Mouse (Mus musculus): Measurements from ENCODE around the gene Nkain4. TPM values are rescaled to one million over a fixed set of nuclear protein-coding genes. Genes with fewer than 3 reads are reported as not detected.
A peak's percentile ranks its signal among the peaks of the same experiment; 100 is the strongest.

The Nkain4 gene
- 50.8 and 64.3 TPM in 2 replicates for polyA plus RNA-seq (2015; fragmentation: Nextera tagmentation; extraction: Ambion mirVana)

DNA sequence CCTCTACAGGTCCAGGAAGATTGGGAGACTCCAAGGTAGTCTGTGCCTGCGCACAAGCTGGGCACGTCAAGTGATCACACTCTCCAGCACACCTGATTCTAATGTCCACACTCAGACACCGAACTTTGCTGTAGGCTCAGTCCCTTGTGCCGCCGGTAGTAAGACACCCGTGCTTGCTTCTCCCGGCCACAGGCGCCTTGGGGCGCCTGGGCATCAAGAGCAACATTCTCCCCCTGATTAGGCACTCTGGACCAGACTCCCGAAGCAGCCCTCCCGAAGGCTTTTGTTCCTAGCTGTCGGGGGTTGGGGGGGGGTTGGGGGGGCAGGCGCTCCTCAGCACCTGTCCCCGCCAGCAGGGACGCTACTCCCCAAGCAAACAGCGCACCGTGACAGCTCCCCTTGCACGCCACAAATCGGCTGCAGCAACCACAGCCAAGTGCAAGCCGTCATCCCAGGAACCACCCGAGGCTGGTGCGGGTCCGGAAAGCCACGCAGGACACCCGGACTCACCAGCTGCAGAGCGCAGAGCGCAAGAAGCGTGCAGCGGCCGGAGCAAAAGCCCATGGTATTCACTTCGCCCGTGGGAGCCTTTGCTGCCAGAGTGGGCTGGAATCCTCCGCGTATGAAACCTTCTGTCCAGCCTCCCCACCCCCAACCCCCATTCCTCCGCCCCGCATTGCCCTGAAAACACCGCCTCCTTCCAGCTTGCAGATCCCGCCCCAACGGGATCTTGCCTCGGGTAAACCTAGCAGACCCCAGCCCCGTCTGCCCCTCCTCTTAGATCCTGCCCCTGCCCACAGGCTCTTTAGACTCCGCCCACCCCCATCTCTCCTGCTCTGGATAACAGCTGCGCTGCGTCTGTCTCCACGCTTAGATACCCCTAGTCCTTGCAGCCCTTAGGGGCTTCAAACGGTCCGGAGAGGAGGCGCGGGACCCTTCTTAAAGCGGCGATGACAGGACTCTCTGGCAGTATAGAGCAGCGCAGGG is at the start of gene Nkain4:
Gene Nkain4 (minus strand): TSS at position 639 of the 987 bp plus-strand sequence.
- no peaks in the 10 kb centered on the region for H3K36me3 ChIP-seq
- peaks cover 31% of the 10 kb centered on the region for H3K4me1 ChIP-seq
- H3K27me3 ChIP-seq: no peaks in the 10 kb centered on the region

DNA sequence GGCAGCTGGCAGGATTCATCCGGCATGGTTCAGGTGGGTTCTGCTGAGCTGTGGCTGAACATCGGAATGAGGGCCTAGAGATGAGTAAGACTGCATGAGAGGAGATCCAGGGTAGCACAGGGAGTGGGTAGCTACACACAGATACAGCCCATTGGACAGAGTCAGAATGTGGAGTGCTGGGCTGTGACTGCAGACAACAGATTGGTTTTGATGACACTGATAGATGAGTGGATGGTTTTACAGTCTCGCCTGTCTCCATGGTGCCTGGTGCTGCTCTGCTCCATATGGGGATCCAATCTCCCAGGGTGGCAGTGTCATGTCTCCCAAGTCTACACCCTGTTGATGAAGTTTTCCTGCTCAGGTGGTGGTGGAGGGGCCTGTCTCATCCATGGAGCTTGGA is 42.4 kb upstream of the Nkain4 start:
- Histone ChIP-seq H3K36me3 (no peaks in the 10 kb centered on the region), H3K4me2 (replicated peaks) (no peak overlapping the region), H3K27me3 (no peaks in the 10 kb centered on the region), H3K9me3 (no peaks in the 10 kb centered on the region), H3K9ac (replicated peaks) (no peak overlapping the region), H3K4me3 (no peak overlapping the region), H3K27ac (replicated peaks) (no peak overlapping the region), H3K4me1 (no peaks in the 10 kb centered on the region)
- WGBS: 70% methylated on average over 3 of the region's 3 CpGs
- ATAC-seq (replicated peaks): 0 out of 2 replicates have a peak, but pooled peaks have one; percentile 5

More for the DNA sequence above, at the start of gene Nkain4:
- peak; percentile 93 for ATAC-seq (replicated peaks)
- H3K4me2 ChIP-seq (replicated peaks): peak within 1 kb of the TSS; percentile 84
- H3K9me3 ChIP-seq: no peaks in the 10 kb centered on the region
- peak within 1 kb of the TSS; percentile 87 for H3K27ac ChIP-seq (replicated peaks)
- peak within 1 kb of the TSS; percentile 77 for H3K9ac ChIP-seq (replicated peaks)
- under 1% methylated on average over 52 of the region's 52 CpGs for WGBS
- H3K4me3 ChIP-seq: peak within 1 kb of the TSS; percentile 64

DNA sequence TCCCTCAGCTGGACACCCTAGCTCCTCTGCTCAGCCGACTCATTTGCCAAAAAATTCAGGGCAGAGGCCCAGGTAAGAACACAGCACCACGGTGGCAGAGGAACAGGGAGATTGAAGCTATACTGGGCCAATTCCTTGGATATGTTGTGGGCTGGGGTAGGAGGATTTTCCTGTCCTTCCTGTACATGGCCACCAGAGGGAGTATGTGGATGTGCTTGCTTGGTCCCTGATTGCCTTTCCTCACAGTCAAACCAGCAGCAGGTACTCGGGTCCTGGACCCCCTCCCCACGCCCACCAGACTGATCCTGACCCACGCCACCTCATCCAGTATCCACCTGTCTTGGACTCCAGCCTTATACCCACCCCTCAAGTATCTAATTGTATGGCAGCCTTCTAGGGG is 41.9 kb upstream of the Nkain4 start:
- no peaks in the 10 kb centered on the region for H3K4me1 ChIP-seq
- no peak overlapping the region for H3K4me3 ChIP-seq
- no peak overlapping the region for H3K27ac ChIP-seq (replicated peaks)
- no peak overlapping the region for H3K9ac ChIP-seq (replicated peaks)
- WGBS: 11% methylated on average over 5 of the region's 5 CpGs
- no peaks in the 10 kb centered on the region for H3K9me3 ChIP-seq
- no peaks in the 10 kb centered on the region for H3K27me3 ChIP-seq
- ATAC-seq (replicated peaks): peak; percentile 80
- H3K4me2 ChIP-seq (replicated peaks): no peak overlapping the region
- no peaks in the 10 kb centered on the region for H3K36me3 ChIP-seq

DNA sequence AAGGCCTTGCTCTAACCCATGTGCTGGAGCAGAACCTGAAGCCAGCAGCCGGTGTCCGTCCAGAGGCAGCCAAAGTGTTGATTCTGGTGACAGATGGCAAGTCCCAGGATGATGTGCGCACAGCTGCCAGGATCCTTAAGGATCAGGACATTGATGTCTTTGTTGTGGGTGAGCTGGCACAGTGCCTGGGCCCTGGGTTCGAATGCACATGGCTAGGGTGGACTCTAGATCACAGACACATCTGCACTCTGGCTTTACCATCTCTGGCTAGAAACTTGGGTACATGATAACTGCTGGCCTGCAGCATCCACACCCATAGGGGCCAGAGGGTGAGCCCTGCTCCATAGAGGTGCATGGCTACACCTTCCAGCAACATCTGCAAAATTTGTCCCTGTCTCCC is 41.0 kb upstream of the Nkain4 start:
- Histone ChIP-seq H3K36me3 (no peaks in the 10 kb centered on the region), H3K9ac (replicated peaks) (no peak overlapping the region), H3K4me2 (replicated peaks) (no peak overlapping the region), H3K4me1 (no peaks in the 10 kb centered on the region), H3K27ac (replicated peaks) (no peak overlapping the region), H3K27me3 (no peaks in the 10 kb centered on the region), H3K9me3 (no peaks in the 10 kb centered on the region), H3K4me3 (no peak overlapping the region)
- no peak for ATAC-seq (replicated peaks)
- 82% methylated on average over 4 of the region's 4 CpGs for WGBS

DNA sequence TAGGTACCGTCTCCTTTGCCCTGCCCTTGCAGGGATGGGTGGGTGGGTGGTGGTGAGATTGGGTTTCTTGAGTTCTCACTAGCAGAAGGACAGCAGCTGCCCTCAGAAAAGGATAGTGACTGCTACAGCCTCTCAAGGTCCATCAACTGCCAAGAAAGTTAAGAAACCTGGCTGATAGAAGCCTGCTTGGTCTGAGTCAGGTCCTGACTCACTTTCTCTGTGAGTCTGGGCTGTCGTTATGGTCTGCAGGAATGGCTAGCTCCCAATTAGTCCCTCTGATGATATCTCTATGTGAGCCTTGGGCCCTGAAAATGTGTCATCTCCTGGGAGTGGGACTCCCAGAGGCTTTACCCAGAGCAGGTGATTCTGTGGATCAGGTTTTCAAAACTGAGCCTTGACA is 39.9 kb upstream of the Nkain4 start:
- Histone ChIP-seq H3K36me3 (no peaks in the 10 kb centered on the region), H3K27me3 (no peaks in the 10 kb centered on the region), H3K9me3 (no peaks in the 10 kb centered on the region), H3K4me2 (replicated peaks) (no peak overlapping the region), H3K4me1 (no peaks in the 10 kb centered on the region), H3K27ac (replicated peaks) (no peak overlapping the region), H3K9ac (replicated peaks) (no peak overlapping the region), H3K4me3 (no peak overlapping the region)
- ATAC-seq (replicated peaks): no peak
- 78% methylated on average over 2 of the region's 2 CpGs for WGBS

DNA sequence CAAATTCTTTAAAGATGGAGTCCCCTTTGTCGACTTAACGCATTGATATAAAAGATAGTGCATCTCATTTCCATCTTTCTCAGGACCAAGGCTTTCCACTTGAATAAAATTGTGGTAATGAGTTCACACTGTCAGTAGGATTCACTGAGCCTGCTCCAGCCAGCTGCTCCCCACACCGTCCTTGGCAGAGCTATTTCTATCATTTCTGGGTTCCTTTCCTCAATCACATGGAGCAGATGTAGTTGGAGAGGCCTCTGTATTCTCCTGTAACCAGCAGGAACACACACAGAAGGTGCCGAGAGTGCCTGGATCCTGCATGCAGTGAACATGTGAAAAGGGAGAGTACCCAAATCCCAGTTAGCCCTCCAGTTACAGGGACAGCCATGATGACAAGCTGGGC is 35.8 kb upstream of the Nkain4 start:
- no peaks in the 10 kb centered on the region for H3K27me3 ChIP-seq
- no peak overlapping the region for H3K9ac ChIP-seq (replicated peaks)
- no peaks in the 10 kb centered on the region for H3K4me1 ChIP-seq
- H3K27ac ChIP-seq (replicated peaks): 0 out of 2 replicates have a peak overlapping the region, but pooled peaks have one; percentile 19
- no peak overlapping the region for H3K4me2 ChIP-seq (replicated peaks)
- H3K36me3 ChIP-seq: no peaks in the 10 kb centered on the region
- 49% methylated on average over 4 of the region's 4 CpGs for WGBS
- ATAC-seq (replicated peaks): no peak
- no peaks in the 10 kb centered on the region for H3K9me3 ChIP-seq
- no peak overlapping the region for H3K4me3 ChIP-seq

DNA sequence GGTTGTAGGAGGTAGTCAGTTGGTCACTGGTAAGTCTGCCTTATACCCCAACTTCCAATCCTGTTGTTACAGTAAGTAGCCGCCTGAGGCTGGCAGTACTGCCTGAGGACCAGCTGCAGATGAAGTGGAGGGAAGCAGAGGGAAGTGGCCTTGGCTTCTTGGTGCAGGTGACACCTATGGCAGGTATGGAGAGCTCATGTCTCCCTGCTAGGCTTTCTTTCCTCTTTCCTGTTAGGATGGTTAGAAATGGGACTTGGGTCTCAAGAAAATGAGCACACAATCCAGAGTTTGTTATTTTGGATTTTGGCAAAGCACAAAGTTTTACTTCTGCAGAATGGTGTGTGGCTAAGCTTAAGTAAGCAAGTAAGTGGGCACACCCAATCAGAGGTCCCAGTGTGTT is 34.4 kb upstream of the Nkain4 start:
- no peak for ATAC-seq (replicated peaks)
- Histone ChIP-seq H3K9ac (replicated peaks) (no peak overlapping the region), H3K4me3 (no peak overlapping the region), H3K27ac (replicated peaks) (no peak overlapping the region), H3K9me3 (no peaks in the 10 kb centered on the region), H3K4me2 (replicated peaks) (no peak overlapping the region), H3K27me3 (no peaks in the 10 kb centered on the region), H3K36me3 (no peaks in the 10 kb centered on the region), H3K4me1 (no peaks in the 10 kb centered on the region)
- WGBS: 77% methylated on average over 1 of the region's 1 CpGs

DNA sequence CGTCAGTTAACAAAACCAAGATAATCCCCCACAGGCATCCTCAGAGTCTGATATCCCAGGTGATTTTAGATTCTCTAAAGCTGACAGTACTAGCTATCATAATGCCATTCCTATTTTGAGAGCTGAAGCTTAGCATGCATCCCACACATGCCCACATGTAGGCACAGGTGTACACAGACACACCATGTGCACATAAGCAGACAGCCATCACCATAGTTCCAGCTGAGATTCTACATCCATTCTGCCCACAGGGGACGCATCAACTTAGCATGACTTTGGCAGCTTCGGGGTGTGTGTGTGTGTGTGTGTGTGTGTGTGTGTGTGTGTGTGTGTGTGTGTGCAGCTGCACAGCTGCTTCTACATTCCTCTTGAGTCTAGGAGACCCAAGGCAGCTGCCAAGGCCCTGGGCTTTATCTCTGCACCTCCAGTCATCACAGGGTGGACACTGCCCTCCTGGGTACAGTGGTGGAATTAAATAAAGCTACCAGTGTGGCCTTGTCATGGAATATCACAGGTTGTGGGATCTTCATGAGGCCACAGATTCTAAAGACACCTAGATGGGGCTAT is 33.9 kb upstream of the Nkain4 start:
- Histone ChIP-seq H3K27me3 (no peaks in the 10 kb centered on the region), H3K4me2 (replicated peaks) (no peak overlapping the region), H3K36me3 (no peaks in the 10 kb centered on the region), H3K9ac (replicated peaks) (no peak overlapping the region), H3K27ac (replicated peaks) (no peak overlapping the region), H3K4me3 (no peak overlapping the region), H3K4me1 (no peaks in the 10 kb centered on the region), H3K9me3 (no peaks in the 10 kb centered on the region)
- ATAC-seq (replicated peaks): no peak
- WGBS: 66% methylated on average over 3 of the region's 3 CpGs

DNA sequence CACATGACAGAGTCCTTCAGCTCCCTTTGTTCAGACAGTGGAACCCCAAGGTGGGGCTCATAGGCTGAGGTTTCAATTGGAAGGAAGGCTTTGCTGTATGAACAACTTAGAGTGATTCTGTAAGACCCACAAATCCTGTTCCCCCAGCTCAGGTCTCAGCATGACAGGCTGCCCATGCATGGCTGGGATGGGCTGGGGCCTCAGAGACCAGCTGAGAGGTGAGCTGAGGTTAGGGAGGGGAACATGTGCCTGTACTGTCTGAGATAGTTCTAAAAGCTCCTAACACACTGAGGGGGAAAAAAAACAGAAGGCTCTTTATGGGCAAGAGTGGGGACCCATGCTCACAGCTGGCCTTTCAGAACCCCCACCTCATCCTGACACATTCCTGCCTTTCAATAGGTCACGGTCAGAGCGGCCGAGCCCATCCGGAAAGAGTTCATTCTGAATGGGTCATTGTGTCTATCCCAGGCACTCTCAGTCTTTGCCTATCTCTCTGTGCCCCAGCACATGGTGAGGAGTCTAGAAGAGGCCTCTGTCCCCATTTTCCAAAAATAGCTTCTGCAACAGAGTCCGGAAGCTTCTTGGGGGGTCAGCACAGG is 33.0 kb upstream of the Nkain4 start:
- no peak overlapping the region for H3K4me2 ChIP-seq (replicated peaks)
- no peak overlapping the region for H3K9ac ChIP-seq (replicated peaks)
- no peaks in the 10 kb centered on the region for H3K27me3 ChIP-seq
- 56% methylated on average over 5 of the region's 5 CpGs for WGBS
- no peak overlapping the region for H3K4me3 ChIP-seq
- no peak overlapping the region for H3K27ac ChIP-seq (replicated peaks)
- 0 out of 2 replicates have a peak, but pooled peaks cover 5% of the 10 kb centered on the region for H3K36me3 ChIP-seq
- no peaks in the 10 kb centered on the region for H3K9me3 ChIP-seq
- no peaks in the 10 kb centered on the region for H3K4me1 ChIP-seq
- no peak for ATAC-seq (replicated peaks)

DNA sequence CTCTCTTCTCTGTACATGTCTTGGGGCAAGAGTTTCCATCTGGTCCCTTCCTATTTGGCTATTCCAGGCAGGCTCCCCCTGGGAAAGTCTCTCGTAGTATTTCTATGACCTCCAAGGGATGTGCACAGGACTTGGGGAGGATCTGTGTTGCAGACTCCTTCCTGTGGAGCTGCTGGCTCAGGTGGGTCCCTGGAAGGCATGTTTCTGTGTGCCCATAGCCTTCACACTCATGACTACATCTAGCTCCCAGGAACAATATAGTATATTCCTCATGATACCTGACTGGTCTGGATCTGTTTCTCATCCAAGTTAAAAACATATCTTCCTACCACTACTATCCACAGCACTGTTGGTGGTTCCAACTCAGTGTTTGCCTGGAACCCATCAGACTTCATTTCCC is 32.5 kb upstream of the Nkain4 start:
- Histone ChIP-seq H3K4me3 (no peak overlapping the region), H3K27me3 (no peaks in the 10 kb centered on the region), H3K9ac (replicated peaks) (no peak overlapping the region), H3K36me3 (peaks cover 10% of the 10 kb centered on the region), H3K4me2 (replicated peaks) (no peak overlapping the region), H3K27ac (replicated peaks) (no peak overlapping the region), H3K4me1 (no peaks in the 10 kb centered on the region), H3K9me3 (no peaks in the 10 kb centered on the region)
- ATAC-seq (replicated peaks): no peak
- WGBS: 87% methylated on average over 1 of the region's 1 CpGs

DNA sequence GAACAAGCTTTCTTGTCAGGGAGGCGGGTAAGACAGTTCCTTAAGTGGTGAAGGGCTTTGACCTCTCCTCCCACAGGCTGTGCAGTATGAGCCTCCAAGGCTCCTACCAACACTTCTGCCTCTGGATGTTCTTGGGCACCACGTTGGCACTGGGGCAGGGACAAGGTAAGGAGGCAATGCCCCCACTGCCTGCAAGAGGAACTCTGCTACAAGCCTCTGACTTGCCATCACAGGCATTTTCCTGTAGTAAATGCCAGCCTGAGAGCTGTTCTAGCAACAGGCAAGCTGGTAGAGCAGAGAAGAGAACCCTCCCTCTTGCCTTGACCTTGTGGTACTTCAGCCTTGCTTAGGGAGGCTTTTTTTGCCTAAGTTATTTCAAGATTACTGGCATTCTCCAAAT is 31.9 kb upstream of the Nkain4 start, which contains the start of gene Col20a1:
Gene Col20a1 (plus strand): TSS at position 87 of the 400 bp plus-strand sequence.
- WGBS: 54% methylated on average over 2 of the region's 2 CpGs

DNA sequence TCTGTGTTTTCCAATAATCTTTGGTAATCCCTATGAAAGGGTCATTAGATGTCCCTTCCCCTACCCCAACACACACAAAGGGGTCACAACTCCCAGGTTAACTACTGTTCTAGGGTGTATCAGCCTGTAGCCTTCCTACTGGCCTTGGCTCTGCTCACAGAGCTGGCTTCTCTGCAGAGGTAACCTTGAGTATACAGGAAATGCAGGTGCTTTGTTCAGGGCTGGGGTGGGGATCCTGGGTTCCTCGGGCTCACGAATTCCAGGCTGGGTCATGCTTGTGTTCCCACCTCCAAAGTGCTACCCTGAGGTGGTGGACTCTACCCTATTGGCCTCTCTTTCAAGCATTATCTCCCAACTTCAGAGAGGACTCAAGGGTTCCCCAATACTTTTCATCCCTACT is 31.1 kb upstream of the Nkain4 start:
- Histone ChIP-seq H3K27me3 (no peaks in the 10 kb centered on the region), H3K4me3 (no peak overlapping the region), H3K9me3 (no peaks in the 10 kb centered on the region), H3K4me2 (replicated peaks) (no peak overlapping the region), H3K4me1 (no peaks in the 10 kb centered on the region), H3K27ac (replicated peaks) (no peak overlapping the region), H3K9ac (replicated peaks) (no peak overlapping the region), H3K36me3 (peaks cover 24% of the 10 kb centered on the region)
- no peak for ATAC-seq (replicated peaks)
- WGBS: 88% methylated on average over 2 of the region's 2 CpGs

More for the DNA sequence above, 31.9 kb upstream of the Nkain4 start, which contains the start of gene Col20a1:
- Histone ChIP-seq H3K27me3 (no peaks in the 10 kb centered on the region), H3K36me3 (peaks cover 16% of the 10 kb centered on the region), H3K4me2 (replicated peaks) (no peak within 1 kb of the TSS), H3K4me3 (no peak within 1 kb of the TSS), H3K4me1 (no peaks in the 10 kb centered on the region), H3K9me3 (no peaks in the 10 kb centered on the region), H3K27ac (replicated peaks) (no peak within 1 kb of the TSS), H3K9ac (replicated peaks) (no peak within 1 kb of the TSS)
- ATAC-seq (replicated peaks): no peak

Data from forebrain, embryonic 15.5 days (tissue).